ENCODE assay signal across 8 mouse cellular contexts in the genomic region with DNA sequence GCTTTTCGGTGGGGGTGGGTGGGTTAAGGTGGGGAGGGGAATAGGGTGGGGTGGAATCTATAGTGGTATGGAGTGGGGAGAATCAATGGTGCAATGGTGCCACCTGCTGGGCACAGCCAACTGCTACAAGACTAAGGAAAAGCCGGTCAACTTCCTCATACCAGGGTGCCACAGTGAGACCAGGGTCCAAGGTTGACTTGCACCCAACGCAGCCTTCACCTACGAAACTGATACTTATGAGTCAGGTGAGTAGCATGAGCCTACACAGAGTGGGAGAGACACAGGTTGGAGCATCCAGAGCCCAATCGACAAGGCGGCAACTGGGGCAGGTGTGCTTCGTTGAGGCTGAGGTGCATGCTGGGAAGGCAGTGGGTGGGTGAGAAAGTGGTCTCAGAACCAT. TPM values are rescaled to one million over a fixed set of nuclear protein-coding genes. Genes with fewer than 3 reads are reported as not detected.
DNase-seq lines count a peak whose midpoint lies in the region; ATAC-seq and TF ChIP-seq lines count a peak whose summit lies in the region.

No protein-coding gene starts in this region.

- no peak overlapping the region for H3K27ac ChIP-seq in testis, adult 2 months (ENCODE audit: control insufficient read depth, insufficient read depth, low read depth, low read length)
- H3K27ac ChIP-seq in limb, embryonic 12.5 days: no peak overlapping the region
- no peak overlapping the region for H3K27ac ChIP-seq in midbrain, embryonic 14.5 days (replicated peaks; ENCODE audit: low read depth, low read length)

- no peaks in the 10 kb centered on the region for H3K36me3 ChIP-seq in testis, adult 2 months (ENCODE audit: control insufficient read depth, insufficient read depth, low read length)
- H3K36me3 ChIP-seq in limb, embryonic 12.5 days: no peaks in the 10 kb centered on the region
- no peaks in the 10 kb centered on the region for H3K36me3 ChIP-seq in midbrain, embryonic 14.5 days (ENCODE audit: control insufficient read depth, insufficient read depth, low read length)

- H3K4me1 ChIP-seq in testis, adult 2 months (ENCODE audit: control insufficient read depth, insufficient read depth, low read length): peaks cover 7% of the 10 kb centered on the region
- H3K4me1 ChIP-seq in limb, embryonic 12.5 days (replicated peaks): 0 out of 2 replicates have a peak, but pooled peaks cover 9% of the 10 kb centered on the region
- H3K4me1 ChIP-seq in midbrain, embryonic 14.5 days (ENCODE audit: control insufficient read depth, insufficient read depth, low read length): no peaks in the 10 kb centered on the region

- H3K4me3 ChIP-seq in testis, adult 2 months (ENCODE audit: control insufficient read depth, low read depth, low read length): peak overlapping the region; percentile 49
- H3K4me3 ChIP-seq in limb, embryonic 12.5 days (replicated peaks): peak overlapping the region; percentile 23; the same call in 1 of the 2 replicates
- peak overlapping the region; percentile 10; the same call in 1 of the 2 replicates for H3K4me3 ChIP-seq in midbrain, embryonic 14.5 days (replicated peaks; ENCODE audit: low read depth, low read length)

- TF ChIP-seq CTCF in testis, adult 2 months (IDR thresholded peaks at IDR 0.05; ENCODE audit: control insufficient read depth, insufficient read depth, insufficient replicate concordance, low read depth, low read length): peak; percentile 71; the same call in 1 of the 2 replicates

- no peaks in the 10 kb centered on the region for H3K27me3 ChIP-seq in testis, adult 2 months (ENCODE audit: control insufficient read depth, insufficient read depth, low read length)
- H3K27me3 ChIP-seq in limb, embryonic 12.5 days: 0 out of 2 replicates have a peak, but pooled peaks cover 3% of the 10 kb centered on the region
- no peaks in the 10 kb centered on the region for H3K27me3 ChIP-seq in midbrain, embryonic 14.5 days (ENCODE audit: control insufficient read depth, insufficient read depth, low read length)

- DNase-seq in testis, postnatal 14 days (ENCODE audit: low spot score): no peak
- DNase-seq in embryo, embryonic 10 days (ENCODE audit: low spot score): peak; percentile 85
- peak; percentile 70 for DNase-seq in kidney, adult 11 months
- peak; percentile 85 for DNase-seq in midbrain, embryonic 14.5 days
- DNase-seq in spleen, postnatal 14 days (ENCODE audit: low spot score in 2 of 2): peak; percentile 37 to 65

- H3K4me2 ChIP-seq in limb, embryonic 12.5 days: peak overlapping the region; percentile 58
- H3K4me2 ChIP-seq in midbrain, embryonic 14.5 days (ENCODE audit: low read length): peak overlapping the region; percentile 56

- H3K9me3 ChIP-seq in limb, embryonic 12.5 days: no peaks in the 10 kb centered on the region
- H3K9me3 ChIP-seq in midbrain, embryonic 14.5 days (ENCODE audit: control insufficient read depth, low read length): no peaks in the 10 kb centered on the region

- H3K9ac ChIP-seq in limb, embryonic 12.5 days (replicated peaks): 0 out of 2 replicates have a peak overlapping the region, but pooled peaks have one; percentile 23
- peak overlapping the region; percentile 7; the same call in 1 of the 2 replicates for H3K9ac ChIP-seq in midbrain, embryonic 14.5 days (replicated peaks; ENCODE audit: low read length)

- no peak for TF ChIP-seq POLR2A in testis, adult 2 months (IDR thresholded peaks at IDR 0.05; ENCODE audit: control insufficient read depth, low read depth, low read length)

- WGBS in limb, embryonic 12.5 days: 8% methylated on average over 7 of the region's 7 CpGs
- WGBS in midbrain, embryonic 14.5 days: 8% methylated on average over 7 of the region's 7 CpGs

- ATAC-seq in granulocyte monocyte progenitor cell, adult 5-6 weeks (replicated peaks; ENCODE audit: poor library complexity, severe bottlenecking): peak; percentile 88
- ATAC-seq in limb, embryonic 12.5 days (ENCODE audit: insufficient number of reproducible peaks, insufficient read depth, low FRiP score, low TSS enrichment, low read depth): peak; percentile 40; the same call in 1 of the 2 replicates
- peak; percentile 79 for ATAC-seq in midbrain, embryonic 14.5 days (ENCODE audit: low FRiP score, low TSS enrichment)

RNA-seq across cellular contexts. Expression of a gene that starts 1.0 kb away (rescaled TPM):
- 98.0 and 110 TPM in 2 replicates for polyA plus RNA-seq in testis, adult 2 months (2012; rRNA removed)
- 34.8 and 43.7 TPM in 2 replicates for total RNA-seq in granulocyte monocyte progenitor cell, adult 5-6 weeks (2014; fragmentation: Nextera tagmentation)
- total RNA-seq in granulocyte monocyte progenitor cell, adult 5-6 weeks (2017): 22.0 and 26.2 TPM in 2 replicates
- 13.4 and 17.4 TPM in 2 replicates for polyA plus RNA-seq in limb, embryonic 12.5 days (2016; fragmentation: Nextera tagmentation; extraction: Ambion mirVana)
- polyA plus RNA-seq in midbrain, embryonic 14.5 days (2014; fragmentation: Nextera tagmentation; extraction: Ambion mirVana): 20.3 and 21.0 TPM in 2 replicates

RNA-seq across cellular contexts. Expression of a gene that starts 25.0 kb away (rescaled TPM):
- 0.11 and 0.14 TPM in 2 replicates for polyA plus RNA-seq in testis, adult 2 months (2012; rRNA removed)
- 0.32 and 0.64 TPM in 2 replicates for total RNA-seq in granulocyte monocyte progenitor cell, adult 5-6 weeks (2014; fragmentation: Nextera tagmentation)
- 0.31 TPM in 1 of 2 replicates, not detected in the other for total RNA-seq in granulocyte monocyte progenitor cell, adult 5-6 weeks (2017)
- 0.19 TPM in 1 of 2 replicates, not detected in the other for polyA plus RNA-seq in limb, embryonic 12.5 days (2016; fragmentation: Nextera tagmentation; extraction: Ambion mirVana)
- polyA plus RNA-seq in midbrain, embryonic 14.5 days (2014; fragmentation: Nextera tagmentation; extraction: Ambion mirVana): 0.29 and 0.43 TPM in 2 replicates

RNA-seq across cellular contexts. Expression of a gene that starts 57.7 kb away (rescaled TPM):
- 0.85 and 2.2 TPM in 2 replicates for polyA plus RNA-seq in testis, adult 2 months (2012; rRNA removed)
- 3.2 and 5.2 TPM in 2 replicates for total RNA-seq in granulocyte monocyte progenitor cell, adult 5-6 weeks (2014; fragmentation: Nextera tagmentation)
- 1.2 and 1.3 TPM in 2 replicates for total RNA-seq in granulocyte monocyte progenitor cell, adult 5-6 weeks (2017)
- polyA plus RNA-seq in limb, embryonic 12.5 days (2016; fragmentation: Nextera tagmentation; extraction: Ambion mirVana): 4.0 and 4.4 TPM in 2 replicates
- 9.8 and 9.9 TPM in 2 replicates for polyA plus RNA-seq in midbrain, embryonic 14.5 days (2014; fragmentation: Nextera tagmentation; extraction: Ambion mirVana)
